Mouse (Mus musculus): Measurements from ENCODE around the gene Prune2.

- TF ChIP-seq USF1 (IDR thresholded peaks at IDR 0.05; ENCODE audit: low read depth), result no peak
- no peak for TF ChIP-seq CTCF (IDR thresholded peaks at IDR 0.05; ENCODE audit: control insufficient read depth, insufficient read depth, insufficient read length)
- TF ChIP-seq MAX (IDR thresholded peaks at IDR 0.05), result no peak
Observed at GRCm38 (mm10) chr19:16950664-16951363, 5.1 kb upstream of the Prune2 start.
